Mouse (Mus musculus) hindbrain, embryonic 13.5 days (tissue): ENCODE measurements at regions not wholly inside any gene's neighbourhood (a gene's known extent, or its start where the extent isn't known, plus 50 kb on each side); places are given as distances from the start of the nearest gene placed in this dataset.

ENCODE experiments used
- ATAC-seq: fragments of 200-750 bp; cut with Nextera tagmentation; 2 replicates; pipeline ENCODE4 v1.8.0; 2017; ENCODE audit warnings: moderate TSS enrichment; ENCODE audit not compliant: low FRiP score
- H3K27ac ChIP-seq: fragments of 300-500 bp; sonication (generic); 2 replicates; pipeline ENCODE4 v1.5.1; 2015; ENCODE audit warnings: inconsistent platforms, mild to moderate bottlenecking, moderate library complexity
- H3K27me3 ChIP-seq: fragments of 300-500 bp; sonication (generic); 2 replicates; pipeline ENCODE4 v1.6.1; 2015; ENCODE audit warnings: mild to moderate bottlenecking, inconsistent platforms
- H3K36me3 ChIP-seq: fragments of 300-500 bp; sonication (generic); 2 replicates; pipeline ENCODE4 v1.6.1; 2015; ENCODE audit warnings: mild to moderate bottlenecking, inconsistent platforms
- H3K4me1 ChIP-seq: fragments of 300-500 bp; sonication (generic); replicated peaks from 2 replicates; pipeline ENCODE4 v1.6.1; 2015; ENCODE audit warnings: inconsistent platforms
- H3K4me2 ChIP-seq: fragments of 300-500 bp; sonication (generic); 2 replicates; pipeline ENCODE4 v1.6.1; 2015; ENCODE audit warnings: inconsistent platforms, mild to moderate bottlenecking, moderate library complexity
- H3K4me3 ChIP-seq: fragments of 300-500 bp; sonication (generic); 2 replicates; pipeline ENCODE4 v1.5.1; 2015; ENCODE audit warnings: mild to moderate bottlenecking, inconsistent platforms
- H3K9ac ChIP-seq: fragments of 300-500 bp; sonication (generic); 2 replicates; pipeline ENCODE4 v1.6.1; 2015; ENCODE audit warnings: mild to moderate bottlenecking, inconsistent platforms
- H3K9me3 ChIP-seq: fragments of 300-500 bp; sonication (generic); 2 replicates; pipeline ENCODE4 v1.6.1; 2016; ENCODE audit warnings: inconsistent platforms
- WGBS: fragments of 180-500 bp; shearing (Covaris S2); methylation state at CpG from one replicate; pipeline ENCODE4 v1.1.7; 2015; 5-methylcytosine and 5-hydroxymethylcytosine counted together

GRCm38 (mm10) chr15:103102068-103102840 is 64.6 kb downstream of the Smug1 start:
- under 1% methylated on average over 46 of the region's 46 CpGs for WGBS
- ATAC-seq: peak; percentile 82
- Histone ChIP-seq H3K9me3 (no peaks in the 10 kb centered on the region), H3K4me2 (peak overlapping the region; percentile 67), H3K27ac (peak overlapping the region; percentile 92), H3K36me3 (no peaks in the 10 kb centered on the region), H3K4me1 (peaks cover 83% of the 10 kb centered on the region), H3K4me3 (peak overlapping the region; percentile 59), H3K9ac (peak overlapping the region; percentile 88), H3K27me3 (peaks cover 29% of the 10 kb centered on the region)

- Histone ChIP-seq H3K4me3 (peak overlapping the region; percentile 59), H3K9me3 (no peaks in the 10 kb centered on the region), H3K4me2 (peak overlapping the region; percentile 67), H3K9ac (peak overlapping the region; percentile 68), H3K27ac (peak overlapping the region; percentile 77), H3K36me3 (peaks cover 9% of the 10 kb centered on the region; the same call in 1 of the 2 replicates), H3K27me3 (peaks cover 47% of the 10 kb centered on the region), H3K4me1 (peaks cover 77% of the 10 kb centered on the region)
- WGBS: 28% methylated on average over 4 of the region's 4 CpGs
- no peak for ATAC-seq
These were observed 66.8 kb downstream of the Smug1 start for GRCm38 (mm10) chr15:103100121-103100520.

GRCm38 (mm10) chr15:103094457-103094856 is 72.4 kb downstream of the Smug1 start:
- ATAC-seq: no peak
- peaks cover 12% of the 10 kb centered on the region; the same call in 1 of the 2 replicates for H3K36me3 ChIP-seq
- no peak overlapping the region for H3K9ac ChIP-seq
- H3K4me3 ChIP-seq: no peak overlapping the region
- WGBS: 79% methylated on average over 7 of the region's 7 CpGs
- peak overlapping the region; percentile 79 for H3K27ac ChIP-seq
- peaks cover 64% of the 10 kb centered on the region for H3K4me1 ChIP-seq
- no peak overlapping the region for H3K4me2 ChIP-seq
- H3K27me3 ChIP-seq: peaks cover 32% of the 10 kb centered on the region
- no peaks in the 10 kb centered on the region for H3K9me3 ChIP-seq

GRCm38 (mm10) chr15:103093655-103094054 is 73.2 kb downstream of the Smug1 start:
- peak overlapping the region; percentile 79 for H3K27ac ChIP-seq
- no peak overlapping the region for H3K4me2 ChIP-seq
- no peak overlapping the region for H3K4me3 ChIP-seq
- peaks cover 40% of the 10 kb centered on the region for H3K27me3 ChIP-seq
- peak; percentile 56; the same call in 1 of the 2 replicates for ATAC-seq
- peak overlapping the region; percentile 35; the same call in 1 of the 2 replicates for H3K9ac ChIP-seq
- WGBS: 44% methylated on average over 12 of the region's 12 CpGs
- peaks cover 12% of the 10 kb centered on the region; the same call in 1 of the 2 replicates for H3K36me3 ChIP-seq
- peaks cover 57% of the 10 kb centered on the region for H3K4me1 ChIP-seq
- H3K9me3 ChIP-seq: no peaks in the 10 kb centered on the region

GRCm38 (mm10) chr15:103092496-103092895 is 73.8 kb downstream of the Hoxc4 start:
- no peak for ATAC-seq
- no peaks in the 10 kb centered on the region for H3K9me3 ChIP-seq
- H3K27me3 ChIP-seq: peaks cover 49% of the 10 kb centered on the region
- no peak overlapping the region for H3K9ac ChIP-seq
- no peak overlapping the region for H3K4me3 ChIP-seq
- no peak overlapping the region for H3K27ac ChIP-seq
- peaks cover 57% of the 10 kb centered on the region for H3K4me1 ChIP-seq
- H3K36me3 ChIP-seq: peaks cover 12% of the 10 kb centered on the region; the same call in 1 of the 2 replicates
- H3K4me2 ChIP-seq: no peak overlapping the region

- Histone ChIP-seq H3K27me3 (peaks cover 50% of the 10 kb centered on the region), H3K4me2 (no peak overlapping the region), H3K4me1 (peaks cover 60% of the 10 kb centered on the region), H3K9me3 (no peaks in the 10 kb centered on the region), H3K4me3 (no peak overlapping the region), H3K36me3 (peaks cover 4% of the 10 kb centered on the region; the same call in 1 of the 2 replicates), H3K9ac (no peak overlapping the region), H3K27ac (peak overlapping the region; percentile 56)
- peak; percentile 36 for ATAC-seq
- 54% methylated on average over 6 of the region's 6 CpGs for WGBS
These were observed 71.8 kb downstream of the Hoxc4 start for GRCm38 (mm10) chr15:103090280-103091164.

- 36% methylated on average over 1 of the region's 1 CpGs for WGBS
- peaks cover 2% of the 10 kb centered on the region; the same call in 1 of the 2 replicates for H3K36me3 ChIP-seq
- H3K4me3 ChIP-seq: no peak overlapping the region
- ATAC-seq: no peak
- no peaks in the 10 kb centered on the region for H3K9me3 ChIP-seq
- H3K4me2 ChIP-seq: no peak overlapping the region
- peak overlapping the region; percentile 56 for H3K27ac ChIP-seq
- 0 out of 2 replicates have a peak overlapping the region, but pooled peaks have one; percentile 6 for H3K9ac ChIP-seq
- peaks cover 60% of the 10 kb centered on the region for H3K4me1 ChIP-seq
- peaks cover 56% of the 10 kb centered on the region for H3K27me3 ChIP-seq
These were observed 71.1 kb downstream of the Hoxc4 start for GRCm38 (mm10) chr15:103089852-103090251.

GRCm38 (mm10) chr15:103089440-103089839 is 70.7 kb downstream of the Hoxc4 start:
- Histone ChIP-seq H3K4me3 (no peak overlapping the region), H3K27ac (no peak overlapping the region), H3K4me2 (no peak overlapping the region), H3K36me3 (no peaks in the 10 kb centered on the region), H3K4me1 (peaks cover 59% of the 10 kb centered on the region), H3K9me3 (no peaks in the 10 kb centered on the region), H3K9ac (0 out of 2 replicates have a peak overlapping the region, but pooled peaks have one; percentile 6), H3K27me3 (peaks cover 60% of the 10 kb centered on the region)
- 76% methylated on average over 1 of the region's 1 CpGs for WGBS
- ATAC-seq: no peak

- Histone ChIP-seq H3K4me2 (peak overlapping the region; percentile 71), H3K36me3 (no peaks in the 10 kb centered on the region), H3K9me3 (no peaks in the 10 kb centered on the region), H3K27ac (peak overlapping the region; percentile 90), H3K4me3 (no peak overlapping the region), H3K9ac (no peak overlapping the region), H3K27me3 (peaks cover 82% of the 10 kb centered on the region), H3K4me1 (peaks cover 46% of the 10 kb centered on the region)
- ATAC-seq: peak; percentile 65
- 18% methylated on average over 4 of the region's 4 CpGs for WGBS
These were observed 68.5 kb downstream of the Hoxc4 start for GRCm38 (mm10) chr15:103087204-103087603.

GRCm38 (mm10) chr15:103086672-103087069 is 67.9 kb downstream of the Hoxc4 start:
- ATAC-seq: peak; percentile 21; the same call in 1 of the 2 replicates
- Histone ChIP-seq H3K9ac (peak overlapping the region; percentile 70), H3K36me3 (no peaks in the 10 kb centered on the region), H3K27ac (peak overlapping the region; percentile 90), H3K27me3 (peaks cover 87% of the 10 kb centered on the region), H3K4me3 (peak overlapping the region; percentile 39), H3K9me3 (no peaks in the 10 kb centered on the region), H3K4me1 (peaks cover 46% of the 10 kb centered on the region), H3K4me2 (peak overlapping the region; percentile 71)
- 7% methylated on average over 15 of the region's 15 CpGs for WGBS
